Mouse (Mus musculus) myocyte (in vitro differentiated cells): ENCODE results near the gene Aox3. TPM values are rescaled to one million over a fixed set of nuclear protein-coding genes. Genes with fewer than 3 reads are reported as not detected.

Source experiments
- H3K27me3 ChIP-seq: one replicate; pipeline ENCODE4 v1.6.1; 2011; ENCODE audit not compliant: control insufficient read depth, insufficient read depth, insufficient read length
- H3K36me3 ChIP-seq: one replicate; pipeline ENCODE4 v1.6.1; 2011; ENCODE audit not compliant: control insufficient read depth, insufficient read depth
- H3K4me2 ChIP-seq: one replicate; pipeline ENCODE4 v1.6.1; 2011; ENCODE audit warnings: low read depth, control low read depth
- H3K4me3 ChIP-seq: one replicate; pipeline ENCODE4 v1.5.1; 2011; ENCODE audit warnings: mild to moderate bottlenecking, control low read depth, moderate library complexity
- H3K79me2 ChIP-seq: one replicate; pipeline ENCODE4 v1.6.1; 2011; ENCODE audit not compliant: control insufficient read depth, insufficient read depth
- H3ac ChIP-seq: one replicate; pipeline ENCODE4 v1.6.1; 2011; ENCODE audit not compliant: control insufficient read depth, insufficient read length
- CEBPB ChIP-seq: IDR thresholded peaks from 2 replicates; pipeline ENCODE4 v1.6.1; 2011; ENCODE audit warnings: mild to moderate bottlenecking, moderate library complexity; ENCODE audit not compliant: poor library complexity, insufficient read depth, severe bottlenecking
- E2F4 ChIP-seq: IDR thresholded peaks from one replicate; pipeline ENCODE4 v1.6.1; 2011; ENCODE audit warnings: mild to moderate bottlenecking, control low read depth, moderate library complexity; ENCODE audit not compliant: insufficient read depth
- MAX ChIP-seq: IDR thresholded peaks from one replicate; pipeline ENCODE4 v1.6.1; 2011; ENCODE audit warnings: low read depth, mild to moderate bottlenecking, control low read depth
- MYOD1 ChIP-seq, 3 experiments: IDR thresholded peaks; one replicate each; pipeline ENCODE4 v1.6.1; 2011; ENCODE audit warnings: control low read depth in 2 of 3, low read depth in 2 of 3, mild to moderate bottlenecking in 2 of 3, moderate library complexity in 1 of 3; ENCODE audit not compliant: insufficient read length in 2 of 3, control insufficient read depth in 1 of 3
- MYOG ChIP-seq, 3 experiments: IDR thresholded peaks; one replicate each; pipeline ENCODE4 v1.6.1; 2011; ENCODE audit warnings: control low read depth in 2 of 3, low read depth in 2 of 3, mild to moderate bottlenecking in 2 of 3; ENCODE audit not compliant: insufficient read length in 2 of 3, control insufficient read depth in 1 of 3, insufficient read depth in 1 of 3
- POLR2A ChIP-seq: IDR thresholded peaks from one replicate; pipeline ENCODE4 v1.6.1; 2011; ENCODE audit warnings: low read depth, mild to moderate bottlenecking, control low read depth, moderate library complexity; ENCODE audit not compliant: insufficient read length
- POLR2AphosphoS2 ChIP-seq: IDR thresholded peaks from one replicate; pipeline ENCODE4 v1.6.1; 2011; ENCODE audit warnings: low read depth, control low read depth; ENCODE audit not compliant: insufficient read length
- REST ChIP-seq: IDR thresholded peaks from one replicate; pipeline ENCODE4 v1.6.1; 2011; ENCODE audit warnings: mild to moderate bottlenecking, control low read depth, moderate library complexity; ENCODE audit not compliant: insufficient read depth, insufficient read length
- SRF ChIP-seq: IDR thresholded peaks from one replicate; pipeline ENCODE4 v1.6.1; 2011; ENCODE audit warnings: low read depth; ENCODE audit not compliant: control insufficient read depth, insufficient read length
- TCF12 ChIP-seq: IDR thresholded peaks from one replicate; pipeline ENCODE4 v1.6.1; 2011; ENCODE audit warnings: mild to moderate bottlenecking, control low read depth; ENCODE audit not compliant: poor library complexity, insufficient read depth, severe bottlenecking
- TCF3 ChIP-seq: IDR thresholded peaks from one replicate; pipeline ENCODE4 v1.6.1; 2011; ENCODE audit warnings: low read depth, control low read depth; ENCODE audit not compliant: insufficient read length
- USF1 ChIP-seq: IDR thresholded peaks from one replicate; pipeline ENCODE4 v1.6.1; 2011; ENCODE audit warnings: low read depth, mild to moderate bottlenecking, control low read depth, moderate library complexity
- polyA plus RNA-seq: library from polyadenylated mRNA; unstranded; fragments of >200 nt; fragmentation: generic; extraction: Trizol; gene quantifications from one replicate; pipeline ENCODE4 v1.2.1, GENCODE M21; 2012; ENCODE audit warnings: missing spikeins

Aox3 gene
- polyA plus RNA-seq, 1 experiment: not detected

DNA sequence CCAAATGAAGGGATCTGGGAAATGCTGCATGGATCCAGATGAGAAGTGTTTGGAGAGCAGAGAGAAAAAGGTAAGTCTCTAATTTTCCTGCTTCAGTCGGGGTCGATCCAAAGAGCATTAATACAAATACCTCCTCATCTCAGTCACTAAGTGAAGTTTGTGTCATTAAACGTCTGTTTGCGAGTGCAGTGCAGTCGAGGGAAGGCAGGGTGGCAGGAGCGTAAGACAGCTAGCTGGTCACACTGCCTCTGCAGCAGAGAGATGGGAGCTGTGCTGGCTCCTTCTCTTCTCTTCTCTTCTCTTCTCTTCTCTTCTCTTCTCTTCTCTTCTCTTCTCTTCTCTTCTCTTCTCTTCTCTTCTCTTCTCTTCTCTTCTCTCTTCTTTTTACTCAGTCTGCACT is 115.2 kb downstream of the Aox3 start:
- H3K4me3 ChIP-seq: no peak overlapping the region
- H3K27me3 ChIP-seq: peaks cover 17% of the 10 kb centered on the region
- no peaks in the 10 kb centered on the region for H3K36me3 ChIP-seq
- TF ChIP-seq TCF12 (no peak), MYOD1 (IDR thresholded peaks at IDR 0.05; ENCODE audit: control insufficient read depth in 1 of 3, insufficient read length in 2 of 3, low read depth in 2 of 3) (no peak), MYOG (IDR thresholded peaks at IDR 0.05; ENCODE audit: control insufficient read depth in 1 of 3, insufficient read depth in 1 of 3, insufficient read length in 2 of 3, low read depth in 2 of 3) (no peak), POLR2AphosphoS2 (no peak), CEBPB (no peak), E2F4 (no peak), TCF3 (no peak), POLR2A (no peak), USF1 (no peak), SRF (no peak), REST (no peak), MAX (no peak)
- H3K79me2 ChIP-seq: no peaks in the 10 kb centered on the region
- no peak overlapping the region for H3ac ChIP-seq
- H3K4me2 ChIP-seq: no peak overlapping the region

DNA sequence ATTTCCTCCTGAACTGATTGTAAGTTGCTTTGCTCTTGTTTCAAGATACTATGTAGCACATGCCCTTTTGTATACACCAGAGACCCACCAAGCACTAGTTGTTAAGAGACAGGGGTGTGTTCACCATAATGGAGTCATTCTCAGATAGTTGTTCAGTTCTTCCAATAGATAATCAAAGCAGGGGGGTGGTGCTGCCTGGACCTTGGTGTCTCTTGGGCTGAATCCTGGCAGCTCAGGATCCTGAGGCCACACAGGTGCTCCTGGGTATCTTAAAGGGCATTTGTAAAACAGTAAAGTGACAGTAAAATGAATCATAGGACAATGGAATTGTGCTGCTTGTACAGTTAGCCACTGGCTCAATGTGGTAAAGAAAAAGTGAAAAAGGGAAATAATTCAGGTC is 116.0 kb downstream of the Aox3 start:
- Histone ChIP-seq H3ac (no peak overlapping the region), H3K27me3 (peaks cover 17% of the 10 kb centered on the region), H3K36me3 (no peaks in the 10 kb centered on the region), H3K79me2 (no peaks in the 10 kb centered on the region), H3K4me3 (no peak overlapping the region), H3K4me2 (no peak overlapping the region)
- TF ChIP-seq CEBPB: no peak
- TF ChIP-seq SRF: no peak
- TF ChIP-seq MYOG (IDR thresholded peaks at IDR 0.05; ENCODE audit: control insufficient read depth in 1 of 3, insufficient read depth in 1 of 3, insufficient read length in 2 of 3, low read depth in 2 of 3): no peak
- TF ChIP-seq POLR2A: no peak
- TF ChIP-seq E2F4: no peak
- TF ChIP-seq TCF12: no peak
- no peak for TF ChIP-seq MYOD1 (IDR thresholded peaks at IDR 0.05; ENCODE audit: control insufficient read depth in 1 of 3, insufficient read length in 2 of 3, low read depth in 2 of 3)
- no peak for TF ChIP-seq MAX
- TF ChIP-seq TCF3: no peak
- no peak for TF ChIP-seq REST
- TF ChIP-seq POLR2AphosphoS2: no peak
- no peak for TF ChIP-seq USF1

DNA sequence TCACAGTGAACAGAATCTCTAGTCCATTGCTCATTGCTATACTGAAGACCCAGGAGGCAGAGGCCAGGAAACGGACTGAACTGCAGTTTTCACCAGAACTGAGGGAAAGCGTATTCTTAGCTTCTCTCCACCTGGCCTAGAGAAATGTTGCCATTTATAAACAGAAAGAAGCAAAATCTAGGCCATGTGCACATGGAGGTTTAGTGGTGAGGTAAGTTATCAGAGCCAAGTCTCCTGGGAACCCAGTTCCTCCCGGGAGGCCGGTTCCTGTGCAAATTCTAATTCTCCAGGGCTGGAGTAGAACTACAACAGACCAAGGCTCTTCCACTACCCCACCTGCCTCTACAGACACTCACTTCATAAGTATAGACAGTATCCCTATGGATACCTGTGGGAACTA is 116.8 kb downstream of the Aox3 start:
- H3ac ChIP-seq: no peak overlapping the region
- no peak for TF ChIP-seq REST
- H3K27me3 ChIP-seq: peaks cover 17% of the 10 kb centered on the region
- no peaks in the 10 kb centered on the region for H3K79me2 ChIP-seq
- no peaks in the 10 kb centered on the region for H3K36me3 ChIP-seq
- no peak overlapping the region for H3K4me3 ChIP-seq
- H3K4me2 ChIP-seq: no peak overlapping the region

DNA sequence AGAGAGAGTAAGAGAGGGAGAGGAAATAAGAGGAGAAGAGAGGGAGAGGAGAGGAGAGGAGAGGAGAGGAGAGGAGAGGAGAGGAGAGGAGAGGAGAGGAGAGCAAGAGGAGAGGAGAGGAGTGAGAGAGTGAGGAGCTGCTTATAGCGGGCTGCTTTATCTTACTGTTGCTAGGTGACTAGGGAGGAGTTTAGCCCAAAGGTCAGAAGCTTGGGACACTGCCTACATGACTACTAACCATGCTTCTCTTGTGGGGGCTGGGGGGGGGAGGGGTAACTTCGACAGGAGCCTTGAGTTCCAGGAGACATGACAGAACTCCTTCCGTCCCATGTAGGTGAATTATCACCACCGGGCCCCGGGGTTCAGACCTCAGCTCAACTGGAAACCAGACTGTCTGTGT is 117.6 kb downstream of the Aox3 start:
- TF ChIP-seq TCF3: no peak
- no peak for TF ChIP-seq SRF
- TF ChIP-seq REST: no peak
- no peak for TF ChIP-seq POLR2AphosphoS2
- Histone ChIP-seq H3K27me3 (peaks cover 17% of the 10 kb centered on the region), H3K4me2 (no peak overlapping the region), H3K36me3 (no peaks in the 10 kb centered on the region), H3K79me2 (no peaks in the 10 kb centered on the region), H3ac (no peak overlapping the region), H3K4me3 (no peak overlapping the region)

DNA sequence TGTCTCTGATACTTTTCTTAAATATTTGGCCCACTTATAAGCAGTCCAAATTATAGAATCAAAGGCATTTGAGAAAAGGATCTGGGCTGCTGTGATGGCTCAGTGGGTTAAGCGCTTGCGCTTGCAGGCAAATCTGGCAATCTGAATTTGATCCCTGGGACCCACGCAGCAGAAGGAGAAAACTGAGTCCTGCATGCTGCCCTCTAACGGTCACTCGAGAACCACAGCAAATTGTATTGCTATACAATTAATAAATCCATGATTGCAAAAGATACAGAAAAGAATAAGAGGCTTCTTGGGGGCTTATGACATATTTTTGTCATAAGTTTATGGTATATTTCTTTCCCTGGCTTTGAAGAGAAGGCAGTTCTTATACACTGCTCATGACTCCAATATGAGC is 122.5 kb downstream of the Aox3 start:
- H3ac ChIP-seq: no peak overlapping the region
- H3K79me2 ChIP-seq: no peaks in the 10 kb centered on the region
- H3K4me2 ChIP-seq: no peak overlapping the region
- no peak overlapping the region for H3K4me3 ChIP-seq
- TF ChIP-seq CEBPB: no peak
- no peak for TF ChIP-seq TCF12
- no peak for TF ChIP-seq MAX
- no peak for TF ChIP-seq MYOG (IDR thresholded peaks at IDR 0.05; ENCODE audit: control insufficient read depth in 1 of 3, insufficient read depth in 1 of 3, insufficient read length in 2 of 3, low read depth in 2 of 3)
- no peak for TF ChIP-seq REST
- TF ChIP-seq SRF: no peak
- no peak for TF ChIP-seq USF1
- no peak for TF ChIP-seq E2F4
- no peak for TF ChIP-seq POLR2A
- no peak for TF ChIP-seq MYOD1 (IDR thresholded peaks at IDR 0.05; ENCODE audit: control insufficient read depth in 1 of 3, insufficient read length in 2 of 3, low read depth in 2 of 3)
- TF ChIP-seq TCF3: no peak
- no peak for TF ChIP-seq POLR2AphosphoS2
- no peaks in the 10 kb centered on the region for H3K36me3 ChIP-seq
- H3K27me3 ChIP-seq: no peaks in the 10 kb centered on the region
